Mouse (Mus musculus) 416B (cell line): ENCODE measurements around the gene Mest.
A peak's percentile ranks its signal among the peaks of the same experiment; 100 is the strongest.

Source experiments
- DNase-seq: peaks from one replicate; pipeline ENCODE4 v3.0.0; 2011; ENCODE audit warnings: low read depth

The Mest gene

DNA sequence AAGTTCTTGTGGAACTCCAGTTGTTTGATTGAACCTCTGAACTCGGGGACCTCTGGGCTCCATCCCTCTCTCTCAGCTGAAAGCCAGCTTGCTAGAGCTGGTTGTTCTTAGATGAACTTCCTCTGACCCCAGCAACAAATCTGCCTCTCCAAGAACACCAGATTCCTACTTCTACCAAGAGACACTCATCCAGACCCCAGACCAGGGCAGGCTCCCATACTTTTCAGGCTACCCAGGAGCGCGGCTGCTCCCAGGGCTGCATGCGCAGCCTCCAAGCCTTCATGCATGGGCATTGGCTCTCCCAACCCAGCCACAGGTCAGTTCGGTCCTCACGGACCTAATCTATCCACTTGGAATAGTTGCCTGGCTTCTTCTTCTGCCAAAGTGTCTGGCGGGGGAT is at the start of gene Mest:
Mest (plus strand) TSS at position 217 of the 400 bp plus-strand sequence.
- DNase-seq, result no peak

DNA sequence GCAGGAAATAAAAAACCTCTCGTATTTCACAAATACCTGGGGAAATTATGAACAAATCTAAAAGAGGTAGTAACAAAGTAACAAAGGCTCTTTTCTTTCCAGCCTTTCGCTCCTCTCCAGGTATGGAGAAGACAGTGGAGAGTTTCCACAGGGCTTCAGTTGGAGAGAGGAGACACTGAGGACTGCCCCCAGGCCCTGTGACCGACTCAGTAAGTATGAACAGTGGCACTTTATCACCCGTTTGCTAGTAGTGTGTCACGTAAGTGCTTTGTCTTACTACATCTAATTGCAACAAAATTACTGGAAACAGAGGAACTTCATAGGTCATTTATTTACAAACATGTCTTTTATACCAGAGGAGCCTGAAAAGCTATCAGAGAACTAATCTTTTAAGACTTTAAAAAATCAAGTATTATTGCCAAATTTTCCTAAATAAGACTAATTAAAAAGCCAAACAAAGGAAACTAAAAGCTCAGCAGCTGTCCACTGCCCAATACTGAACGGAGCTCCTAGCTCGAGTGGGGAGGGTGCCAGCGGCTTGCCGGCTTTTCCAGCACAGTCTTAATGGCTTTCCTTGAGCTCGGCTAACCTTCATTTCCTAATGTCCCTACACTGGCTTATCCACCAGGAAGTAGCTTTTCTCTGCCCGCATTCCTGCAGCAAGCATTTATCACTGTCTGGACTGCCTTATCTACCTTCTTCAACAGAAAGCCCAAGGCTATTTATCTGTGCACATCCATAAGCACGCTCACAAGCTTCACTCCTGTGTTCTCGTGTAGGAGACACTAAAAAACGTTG is 49.4 kb upstream of the Mest start:
- no peak for DNase-seq

DNA sequence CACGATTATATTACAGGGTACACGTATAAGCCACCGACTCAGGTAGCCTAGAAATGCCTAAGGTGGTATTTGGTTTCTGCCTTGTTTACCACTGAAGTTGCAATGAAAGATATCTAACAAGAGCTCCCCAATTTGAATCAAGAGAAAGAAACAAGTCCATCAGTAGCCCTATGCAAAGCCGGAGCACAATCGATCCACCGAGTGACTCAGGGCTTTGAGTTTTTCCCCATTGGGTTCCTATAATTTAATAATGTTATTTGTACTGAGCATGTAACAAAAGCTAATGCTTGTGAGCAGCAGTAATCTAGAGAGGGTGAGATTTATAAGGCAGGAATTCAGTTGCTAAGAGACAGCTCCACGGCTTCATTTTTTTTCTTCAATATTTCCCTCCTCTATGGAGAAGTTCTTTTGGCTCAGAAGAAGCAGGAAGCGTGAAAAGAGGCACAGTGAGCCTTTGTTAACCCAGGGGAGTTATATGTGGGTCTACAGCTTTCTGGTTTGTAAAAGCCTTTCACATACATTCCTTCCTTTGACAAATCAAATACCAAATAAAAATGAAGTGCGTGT is 48.5 kb upstream of the Mest start:
- no peak for DNase-seq

DNA sequence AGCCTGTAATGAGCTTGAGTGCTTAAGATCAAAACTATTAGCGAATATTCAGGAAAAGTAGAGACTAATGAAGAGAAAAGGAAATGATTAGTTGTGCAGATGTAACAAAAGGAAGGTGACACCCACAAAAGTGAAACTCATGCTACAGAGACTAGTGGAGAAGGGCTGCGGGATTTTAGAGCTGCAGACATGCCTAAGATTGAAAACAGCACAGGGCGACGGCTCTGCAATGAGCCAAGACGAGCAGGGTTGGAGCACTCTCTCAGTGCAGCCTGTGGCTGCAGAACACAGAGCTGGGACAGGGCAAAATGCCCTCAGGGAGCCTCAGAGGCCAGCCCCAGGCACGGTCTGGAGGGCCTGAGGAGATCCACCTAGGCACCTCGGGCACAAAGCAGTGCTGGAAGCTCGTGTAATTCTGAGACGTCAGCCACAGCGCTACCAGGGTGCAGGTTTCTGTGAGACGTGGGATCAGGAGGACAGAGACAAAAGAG is 48.0 kb upstream of the Mest start:
- no peak for DNase-seq

DNA sequence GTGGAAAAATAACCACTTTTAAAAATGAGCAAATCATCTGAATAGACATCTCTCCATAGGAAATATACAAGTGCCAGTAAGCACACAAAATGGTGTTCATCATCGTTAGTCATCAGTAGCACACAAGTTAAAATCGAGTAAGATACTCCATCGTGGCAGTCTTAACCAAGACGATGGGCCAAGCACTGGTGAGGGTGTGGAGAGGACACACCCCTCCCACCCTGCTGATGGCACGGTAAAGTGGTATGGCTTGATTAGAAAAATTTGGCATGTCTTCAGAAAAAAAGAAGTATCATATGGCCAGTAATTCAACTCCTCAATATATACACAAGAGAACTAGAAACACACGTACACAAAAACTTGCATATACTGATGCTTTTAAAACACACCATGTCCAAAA is 46.8 kb upstream of the Mest start:
- no peak for DNase-seq

DNA sequence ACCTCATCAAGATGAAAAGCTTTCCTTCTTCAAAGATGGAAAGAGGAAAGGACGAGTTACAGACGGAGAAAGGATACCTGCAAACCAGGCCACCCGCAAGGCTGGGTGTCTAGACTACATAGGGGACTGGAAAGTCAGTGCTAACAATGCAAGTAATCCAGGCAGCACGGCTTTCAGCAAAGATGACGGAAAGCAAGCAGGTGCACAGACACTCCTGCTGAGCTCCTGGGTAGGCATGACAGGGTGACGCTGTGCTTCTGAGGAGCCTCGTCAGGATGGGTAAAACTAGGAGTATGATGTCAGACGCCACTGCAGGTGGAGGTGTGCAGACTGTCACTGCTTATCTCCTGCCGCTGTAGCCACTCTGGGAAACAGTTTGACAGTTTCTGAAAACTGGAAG is 45.8 kb upstream of the Mest start:
- DNase-seq, result no peak

DNA sequence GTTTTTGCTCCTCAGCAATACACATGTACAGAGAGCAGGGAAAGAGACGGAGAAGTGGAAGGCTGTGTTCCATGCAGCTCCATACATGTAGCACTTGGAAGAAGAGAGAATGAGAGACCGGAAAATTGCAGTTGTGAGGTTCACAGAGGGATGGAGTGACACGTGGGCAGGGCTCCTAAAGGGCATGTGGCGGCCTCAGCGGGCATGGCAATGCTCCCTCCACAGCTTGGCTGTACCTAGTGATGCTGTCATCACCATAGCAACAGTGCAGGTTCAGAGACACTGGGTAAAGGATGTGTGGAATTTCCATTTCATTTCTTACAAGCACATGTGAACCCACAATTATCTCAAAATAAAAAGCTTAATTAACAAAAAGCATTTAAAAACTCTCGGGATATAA is 44.9 kb upstream of the Mest start:
- DNase-seq, result no peak

DNA sequence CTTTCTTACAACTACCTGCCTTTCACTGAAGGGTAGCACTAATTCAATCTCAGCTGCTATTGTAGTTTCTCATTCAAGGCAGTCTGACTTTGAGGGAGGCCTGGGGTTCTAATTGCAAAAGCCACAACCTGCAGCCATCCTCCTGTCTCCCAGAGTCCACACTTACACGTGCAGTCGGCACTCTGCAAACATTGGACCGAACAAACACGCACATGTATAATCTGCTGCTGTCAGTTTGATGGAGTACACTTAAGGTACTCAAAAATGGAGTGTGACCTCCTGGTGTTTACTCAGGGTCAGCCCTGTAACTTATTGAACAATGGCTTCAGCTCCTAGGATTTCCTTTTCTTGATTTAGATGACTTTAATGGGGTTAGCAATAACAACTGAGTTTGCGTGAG is 43.8 kb upstream of the Mest start:
- DNase-seq, result no peak

DNA sequence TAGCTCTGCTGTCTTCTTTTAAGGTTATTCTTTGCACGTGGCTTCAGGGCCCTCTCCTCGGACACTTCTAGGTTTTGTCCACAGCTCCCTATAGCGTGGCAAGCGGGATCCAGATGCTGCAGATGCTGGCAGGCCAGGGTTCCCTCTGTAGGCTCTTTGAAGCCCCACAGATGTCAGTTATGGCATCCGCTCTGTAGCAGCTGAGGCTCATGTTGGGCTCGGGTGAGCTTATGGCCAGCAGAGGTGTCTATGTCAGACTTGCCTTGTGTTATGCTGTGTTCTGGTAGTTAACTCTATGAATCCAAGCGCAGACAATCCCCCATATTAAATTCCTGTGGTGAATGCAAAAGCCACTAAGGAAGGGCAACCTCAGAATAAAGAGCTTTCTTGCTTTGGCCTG is 42.9 kb upstream of the Mest start:
- no peak for DNase-seq

DNA sequence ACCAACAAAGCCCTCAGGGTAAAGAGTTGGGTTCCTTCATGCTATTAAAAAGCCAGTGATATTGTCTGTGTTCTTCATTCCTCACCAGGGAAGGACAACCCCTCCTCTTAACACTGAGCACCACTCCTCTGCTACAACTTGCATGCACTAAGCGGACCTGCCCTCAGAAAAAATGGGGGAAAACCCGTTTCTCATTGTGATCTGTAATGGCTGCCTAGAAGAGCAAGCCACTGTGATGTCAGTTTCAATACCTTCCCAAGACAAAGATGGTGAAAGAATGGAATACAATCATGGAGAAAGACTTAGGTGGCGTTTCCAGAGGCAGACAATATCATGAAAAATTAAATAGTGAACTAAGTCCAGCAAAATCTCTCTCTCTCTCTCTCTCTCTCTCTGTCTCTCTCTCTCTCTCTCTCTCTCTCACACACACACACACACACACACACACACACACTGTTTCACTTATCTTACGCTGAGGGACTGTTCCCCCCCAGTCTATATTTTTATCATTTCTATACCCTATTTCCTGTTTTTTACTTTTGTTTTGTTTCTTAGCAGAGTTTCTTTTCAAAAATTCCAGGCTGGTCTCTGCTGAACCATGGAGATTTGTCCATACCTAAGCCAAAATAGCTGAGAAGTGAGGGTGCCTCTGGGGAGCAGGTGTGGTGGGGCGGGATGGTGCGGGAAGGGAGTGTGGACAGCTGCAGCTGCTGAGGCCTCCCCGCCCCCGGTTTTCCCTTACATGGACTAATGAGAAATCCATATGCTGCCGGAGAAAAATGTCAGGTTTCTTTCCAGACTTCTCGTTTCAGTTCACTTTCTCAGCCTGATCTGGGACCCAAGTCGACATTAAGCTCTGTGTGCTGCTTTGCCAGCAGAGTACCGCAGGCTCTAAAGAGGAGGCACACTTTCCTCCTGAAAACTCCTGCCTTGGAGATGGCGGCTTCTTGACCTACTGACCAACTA is 41.1 kb upstream of the Mest start:
- DNase-seq, result no peak

DNA sequence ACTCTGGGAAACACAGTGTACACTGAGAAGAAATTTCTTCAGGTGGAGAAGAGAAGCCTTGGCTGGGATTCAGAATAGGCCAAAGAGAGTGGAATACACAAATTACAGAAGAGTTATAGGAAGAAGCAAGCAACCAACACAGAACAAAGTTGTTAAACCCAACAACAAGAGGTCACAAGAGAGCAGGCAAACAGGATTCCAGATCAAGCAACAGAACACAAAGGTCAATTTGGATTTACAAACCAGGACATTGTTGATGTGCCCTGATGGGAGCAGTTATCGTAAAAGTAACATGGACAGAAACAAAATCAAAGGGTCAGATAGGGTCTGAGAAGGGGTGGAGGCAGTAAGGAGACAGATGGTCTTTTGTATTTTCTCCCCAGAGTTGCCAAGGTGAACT is 38.8 kb upstream of the Mest start:
- DNase-seq, result no peak

DNA sequence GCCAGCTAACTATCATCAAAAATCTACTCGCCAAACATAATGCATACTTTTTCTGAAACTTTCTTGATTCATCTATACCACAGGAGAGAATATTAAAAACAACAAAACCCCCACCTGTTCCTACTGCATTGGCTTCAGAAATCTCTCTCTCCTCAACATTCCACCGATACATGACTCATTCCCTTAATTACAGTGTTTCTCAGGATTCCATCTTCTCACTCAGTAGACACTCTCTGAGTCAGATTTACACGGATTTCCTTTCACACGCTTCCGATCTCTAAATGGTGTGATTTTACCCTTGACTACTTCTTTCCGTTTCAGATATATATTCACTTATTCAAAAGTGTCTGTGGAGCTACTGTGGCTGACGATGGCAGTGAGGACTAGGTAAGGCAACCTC is 36.1 kb upstream of the Mest start:
- DNase-seq, result no peak

DNA sequence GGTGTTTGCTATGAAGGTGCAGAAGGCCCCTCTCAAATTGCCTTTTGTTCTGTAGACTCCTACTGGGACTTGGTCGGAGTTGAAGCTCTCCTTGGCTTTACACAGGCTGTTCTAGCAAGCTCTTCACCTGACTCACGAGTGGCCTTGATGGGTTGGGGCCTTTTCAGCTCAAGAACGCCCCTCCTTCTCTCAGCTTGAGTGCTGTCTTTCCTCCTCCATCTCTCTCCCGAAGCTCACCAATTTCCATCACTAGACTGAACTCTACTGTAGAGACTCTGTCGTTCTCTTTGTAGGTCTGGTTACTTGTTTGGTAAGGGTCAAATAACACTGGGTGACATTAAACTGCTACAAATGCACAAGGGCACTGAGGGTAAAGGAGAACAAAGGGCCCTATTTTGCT is 30.5 kb upstream of the Mest start:
- DNase-seq, result peak; percentile 50

DNA sequence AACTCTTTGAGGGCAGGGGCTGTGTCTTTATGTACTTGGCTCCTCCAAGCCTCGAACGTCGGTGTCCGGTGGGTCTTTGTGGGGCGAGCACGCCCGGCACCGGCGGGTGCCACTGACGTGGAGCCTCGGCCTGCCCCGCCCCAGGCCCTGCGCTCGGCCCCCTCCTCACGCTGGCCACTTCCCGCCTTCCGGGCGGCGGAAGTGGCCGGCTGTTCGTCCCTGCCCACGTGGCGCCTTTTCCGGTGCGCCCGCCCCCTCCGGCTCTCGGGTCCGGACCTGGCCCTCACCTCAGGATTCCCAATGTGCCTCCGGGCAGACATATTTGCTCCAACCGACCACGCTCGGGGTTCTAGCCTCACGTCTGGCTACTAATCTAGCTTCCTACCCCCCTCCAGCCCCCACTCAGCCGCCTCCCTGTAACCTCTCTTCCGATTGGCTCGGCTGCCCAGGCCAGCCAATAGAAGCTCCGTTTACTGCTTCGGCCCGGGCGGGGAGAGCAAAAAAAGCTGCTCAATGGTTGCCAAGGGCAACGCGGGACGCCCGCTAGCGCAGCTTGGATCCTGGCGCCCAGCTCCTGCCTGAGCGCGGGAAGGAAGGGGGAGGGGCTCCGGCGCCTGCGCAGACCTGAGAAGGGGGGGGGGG is 29.9 kb upstream of the Mest start, which contains the start of gene Cep41:
Cep41 (minus strand) TSS at position 400 of the 642 bp plus-strand sequence.
- peak; percentile 97 for DNase-seq

DNA sequence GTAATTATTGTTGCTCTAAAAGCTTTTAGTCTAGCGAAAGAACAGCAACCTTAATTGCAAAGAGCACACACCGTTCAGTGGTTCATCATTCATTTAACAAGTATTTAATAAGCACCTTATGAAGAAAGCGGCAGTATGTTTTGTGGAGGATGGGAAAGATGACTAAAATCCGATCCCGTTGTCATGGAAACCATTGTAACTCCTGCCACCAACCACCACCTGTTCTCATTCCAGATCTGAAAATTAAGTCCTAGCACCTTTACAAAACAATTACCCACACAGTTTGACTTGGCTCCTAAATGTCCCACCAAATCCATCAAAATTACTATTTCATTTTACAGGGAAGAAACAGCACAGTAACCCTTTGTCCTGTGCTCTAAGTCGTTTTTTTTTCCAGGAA is 29.1 kb upstream of the Mest start:
- DNase-seq, result no peak

DNA sequence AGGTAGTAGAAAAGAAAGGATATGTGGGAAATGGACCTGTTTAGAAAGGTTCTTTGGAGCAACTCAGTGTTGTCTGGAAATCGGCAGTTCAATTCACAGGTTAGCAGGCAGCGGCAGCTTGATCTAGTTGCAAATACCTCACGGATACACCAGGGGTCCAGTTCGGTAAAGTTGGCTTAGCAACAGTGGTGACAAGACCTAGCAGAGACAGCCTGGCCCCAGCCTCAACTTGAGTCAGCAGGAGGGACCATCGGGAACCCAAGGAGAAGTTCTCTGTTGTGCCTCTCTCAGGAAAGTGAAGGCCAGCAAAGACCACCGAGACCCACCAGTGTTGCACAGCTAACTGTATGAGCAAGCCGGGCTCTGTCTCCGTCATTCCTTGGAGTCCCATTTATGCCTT is 28.2 kb upstream of the Mest start:
- no peak for DNase-seq

DNA sequence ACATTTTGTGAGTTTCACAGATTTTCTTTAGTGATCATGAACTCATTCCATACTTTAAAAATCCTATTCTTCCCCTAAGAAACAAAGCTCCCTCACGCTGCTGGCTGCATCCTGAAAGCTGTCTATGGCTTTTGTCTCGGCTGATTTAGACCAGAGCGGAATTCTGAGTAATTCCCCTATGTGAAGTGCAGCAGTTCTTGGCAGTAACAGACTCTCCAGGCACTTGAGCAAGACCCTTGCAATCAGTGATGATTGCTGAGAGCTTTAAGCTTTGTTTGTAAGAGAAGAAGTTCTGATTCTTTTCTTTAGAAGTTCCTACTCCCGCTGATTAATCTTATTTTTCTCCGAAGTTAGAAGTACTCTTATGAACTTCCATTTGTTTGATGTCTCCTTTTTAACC is 25.9 kb upstream of the Mest start:
- no peak for DNase-seq

DNA sequence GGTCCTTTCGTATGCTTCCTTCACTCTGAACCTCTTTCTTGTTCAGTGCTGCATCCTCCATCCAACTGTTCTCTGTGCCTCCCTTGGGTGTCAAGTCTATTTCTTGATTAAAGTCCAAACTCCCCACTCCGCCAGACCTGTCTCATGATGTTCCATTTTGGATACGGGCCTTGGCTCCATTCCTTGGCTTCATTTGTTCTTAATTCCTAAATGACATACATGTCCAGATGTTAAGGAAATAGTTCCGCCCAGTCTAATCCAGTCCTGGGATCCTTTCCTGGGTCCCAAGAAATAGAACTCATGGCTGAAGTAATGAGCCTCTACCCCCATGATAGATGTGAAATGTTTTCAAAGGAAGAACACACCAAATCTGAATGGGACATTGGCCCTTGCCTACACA is 25.3 kb upstream of the Mest start:
- DNase-seq, result no peak

DNA sequence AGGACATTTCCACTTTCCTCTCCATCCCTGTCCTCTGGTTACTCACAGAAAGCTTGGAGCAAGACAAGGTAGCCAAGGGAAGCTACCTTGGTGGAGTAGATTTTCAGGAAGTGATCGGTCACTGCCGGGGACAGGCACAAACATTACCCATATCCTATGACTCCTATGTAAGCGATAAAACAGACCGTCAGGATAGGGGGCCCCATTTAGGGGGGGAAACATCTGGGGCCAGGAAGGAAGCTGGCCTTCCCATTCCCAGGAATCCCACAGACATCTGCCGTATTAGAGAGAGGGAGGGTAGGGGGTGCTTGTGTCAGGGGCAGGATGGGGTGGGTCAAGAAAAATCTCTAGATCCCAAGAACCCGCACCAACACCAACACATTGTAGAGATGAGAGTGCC is 23.2 kb upstream of the Mest start:
- DNase-seq, result peak; percentile 32

DNA sequence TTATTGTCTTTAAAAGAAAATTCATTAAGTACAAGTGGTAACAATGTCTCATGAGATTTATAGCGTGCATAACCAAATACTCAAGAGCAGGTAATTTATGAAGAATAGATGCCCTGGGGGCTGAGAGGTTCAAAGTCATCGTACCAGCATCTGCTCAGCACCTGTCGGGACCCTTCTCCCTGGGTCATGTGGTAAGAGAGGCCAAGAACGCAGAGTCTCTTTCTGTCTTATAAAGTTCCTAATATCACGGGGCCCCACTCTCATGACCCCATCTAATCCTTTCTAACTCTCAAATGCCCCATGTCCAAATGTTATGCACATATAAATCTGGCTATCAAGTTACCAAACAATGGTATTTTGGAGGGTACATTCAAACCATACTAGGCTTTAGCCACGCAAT is 20.5 kb upstream of the Mest start:
- DNase-seq, result no peak

DNA sequence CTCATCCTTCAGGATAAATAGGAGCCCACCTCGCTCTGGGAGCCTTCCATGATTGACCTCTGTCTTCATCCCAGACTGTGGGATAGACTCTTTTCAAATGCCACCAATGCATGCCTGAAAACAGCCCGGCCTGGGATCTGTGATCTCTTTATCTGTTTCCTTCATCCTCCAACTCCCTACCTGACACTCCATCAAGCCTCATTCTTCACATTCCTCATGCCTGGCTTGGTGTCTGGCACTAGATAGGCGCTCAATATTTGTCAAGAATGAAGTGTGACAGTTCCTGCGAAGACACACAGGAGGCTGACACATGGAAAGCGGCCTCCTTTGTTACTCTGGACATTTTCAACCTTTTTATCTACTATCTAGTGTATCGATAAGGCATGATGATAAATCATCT is 19.9 kb upstream of the Mest start:
- no peak for DNase-seq

DNA sequence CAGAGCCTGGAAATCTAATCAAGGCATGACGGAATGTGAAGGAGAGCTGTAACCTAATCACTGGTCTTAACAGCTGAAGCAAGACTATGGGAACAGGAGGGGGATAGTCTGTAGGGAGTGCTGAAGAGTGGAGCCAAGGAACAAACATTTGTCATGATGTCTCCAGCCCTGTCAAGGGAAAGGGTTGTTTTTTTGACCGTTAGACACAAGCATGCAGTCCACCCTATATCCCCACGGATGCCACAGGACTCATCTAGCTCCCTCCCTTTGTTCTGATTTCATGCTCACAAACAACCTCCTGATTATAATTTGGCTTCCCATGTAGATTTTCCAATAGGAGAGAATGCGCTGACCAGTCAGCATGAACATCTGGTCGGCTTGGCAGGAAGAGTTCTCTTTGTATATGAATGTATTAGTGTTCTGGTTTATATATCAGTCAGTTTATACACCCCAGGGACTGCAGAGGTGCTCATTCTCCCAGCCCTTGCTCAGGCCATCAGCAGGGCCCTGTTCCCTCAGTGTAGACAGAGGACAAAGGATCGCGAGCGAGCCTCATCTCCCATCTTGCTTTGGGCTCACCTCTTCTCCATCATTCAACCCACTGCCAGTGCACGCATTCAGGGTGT is 19.3 kb upstream of the Mest start:
- no peak for DNase-seq
